Mouse (Mus musculus): ENCODE results near the gene Cacng7. TPM values are rescaled to one million over a fixed set of nuclear protein-coding genes. Genes with fewer than 3 reads are reported as not detected.
A peak's percentile ranks its signal among the peaks of the same experiment; 100 is the strongest.

Cacng7 gene
- total RNA-seq, 2 experiments from 2014 or later: 130 to 131 TPM

- no peak for DNase-seq
Measured at GRCm38 (mm10) chr7:3347366-3348287, 14.9 kb downstream of the Cacng7 start.

- DNase-seq: no peak
Measured at GRCm38 (mm10) chr7:3348326-3348725, 15.6 kb downstream of the Cacng7 start.

- DNase-seq: no peak
Measured at GRCm38 (mm10) chr7:3349775-3350174, 17.0 kb downstream of the Cacng7 start.

GRCm38 (mm10) chr7:3351536-3351935 is 18.8 kb downstream of the Cacng7 start:
- no peak for DNase-seq

GRCm38 (mm10) chr7:3354850-3355249 is 22.1 kb downstream of the Cacng7 start:
- no peak for DNase-seq

- DNase-seq: no peak
Measured at GRCm38 (mm10) chr7:3360678-3361077, 27.9 kb downstream of the Cacng7 start.

- DNase-seq: no peak
Measured at GRCm38 (mm10) chr7:3365547-3366279, 33.0 kb downstream of the Cacng7 start.

GRCm38 (mm10) chr7:3366705-3367516 is 34.2 kb downstream of the Cacng7 start:
- DNase-seq: peak; percentile 26 to 34

GRCm38 (mm10) chr7:3367569-3367968 is 34.8 kb downstream of the Cacng7 start:
- DNase-seq: no peak

- DNase-seq: no peak
Measured at GRCm38 (mm10) chr7:3368311-3368710, 35.6 kb downstream of the Cacng7 start.

GRCm38 (mm10) chr7:3369189-3369588 is 36.4 kb downstream of the Cacng7 start:
- DNase-seq: no peak

GRCm38 (mm10) chr7:3370407-3370806 is 37.7 kb downstream of the Cacng7 start:
- no peak for DNase-seq

GRCm38 (mm10) chr7:3372376-3372775 is 39.6 kb downstream of the Cacng7 start:
- no peak for DNase-seq

- DNase-seq: no peak
Measured at GRCm38 (mm10) chr7:3373754-3374153, 41.0 kb downstream of the Cacng7 start.

GRCm38 (mm10) chr7:3376831-3377230 is 44.1 kb downstream of the Cacng7 start:
- no peak for DNase-seq

- DNase-seq: no peak
Measured at GRCm38 (mm10) chr7:3382123-3382522, 49.4 kb downstream of the Cacng7 start.

GRCm38 (mm10) chr7:3384807-3385319 is 52.1 kb downstream of the Cacng7 start:
- no peak for DNase-seq

GRCm38 (mm10) chr7:3386036-3386730 is 53.4 kb downstream of the Cacng7 start:
- no peak for DNase-seq

GRCm38 (mm10) chr7:3387761-3388160 is 55.0 kb downstream of the Cacng7 start:
- DNase-seq: no peak

GRCm38 (mm10) chr7:3388885-3389284 is 56.1 kb downstream of the Cacng7 start:
- DNase-seq: no peak

Data from layer of hippocampus, postnatal 36 days (tissue).